Mouse (Mus musculus): ENCODE results near the gene Capn6. TPM values are rescaled to one million over a fixed set of nuclear protein-coding genes. Genes with fewer than 3 reads are reported as not detected.

The Capn6 gene
- total RNA-seq, 1 experiment = 0.89 TPM

DNA sequence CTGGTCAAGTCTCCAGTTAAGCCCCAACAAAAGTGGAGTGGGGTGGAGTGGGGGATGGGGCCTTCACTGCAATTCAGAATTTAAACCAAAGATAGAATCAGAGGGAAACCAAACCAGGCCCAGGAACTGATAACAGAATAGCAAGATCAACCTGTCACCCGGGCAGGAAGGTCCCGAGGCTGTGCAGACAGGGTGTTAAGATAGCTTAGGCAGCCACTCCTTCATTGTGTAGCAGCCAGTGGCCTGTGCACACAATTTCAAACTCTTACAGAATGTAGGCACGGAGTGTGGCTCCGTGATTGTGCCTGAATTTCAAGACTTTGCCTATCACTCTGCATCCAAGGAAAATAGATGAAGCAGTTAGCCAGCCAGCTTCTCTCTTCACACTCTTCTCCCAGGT, 693 bp downstream of the Capn6 start:
- Histone ChIP-seq H3K4me3 (ENCODE audit: insufficient read depth in 1 of 2, low read depth in 1 of 2, low read length in 2 of 2, poor library complexity in 1 of 2, severe bottlenecking in 1 of 2) (no peak overlapping the region), H3K9ac (ENCODE audit: insufficient read depth, low read depth, low read length, poor library complexity, severe bottlenecking) (no peak overlapping the region)

DNA sequence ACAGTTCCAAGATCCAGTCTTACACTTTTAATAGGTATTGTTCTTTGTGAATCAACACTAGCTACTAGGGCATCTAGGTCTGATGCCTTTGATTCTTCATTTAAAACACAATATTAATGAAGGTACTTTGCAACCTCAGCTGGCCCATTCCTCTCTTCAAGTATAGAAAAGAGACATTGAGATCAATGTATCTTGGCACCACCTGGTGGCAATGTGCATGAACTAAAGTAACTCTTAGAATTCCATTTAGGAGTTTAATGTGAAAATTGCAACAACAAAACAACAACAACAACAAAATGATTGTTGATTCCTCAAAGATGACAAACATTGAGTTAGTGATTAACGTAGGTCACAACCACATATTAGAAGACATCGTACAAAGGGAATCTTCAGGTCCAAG, 8.3 kb downstream of the Capn6 start:
- H3K9ac ChIP-seq (ENCODE audit: insufficient read depth, low read depth, low read length, poor library complexity, severe bottlenecking) = no peak overlapping the region
- TF ChIP-seq CHD2 (IDR thresholded peaks at IDR 0.05; ENCODE audit: low read depth, low read length) (no peak), HCFC1 (IDR thresholded peaks at IDR 0.05; ENCODE audit: borderline replicate concordance, insufficient read depth, low read length) (no peak), MAFK (IDR thresholded peaks at IDR 0.05; ENCODE audit: insufficient read depth, low read depth, low read length) (no peak), ZC3H11A (IDR thresholded peaks at IDR 0.05; ENCODE audit: borderline replicate concordance, low read depth, low read length) (no peak), ZNF384 (IDR thresholded peaks at IDR 0.05; ENCODE audit: low read depth, low read length) (no peak)
- no peaks in the 10 kb centered on the region for H3K9me3 ChIP-seq (ENCODE audit: control insufficient read depth, insufficient read depth, low read depth, low read length)
- H3K27ac ChIP-seq (ENCODE audit: insufficient read depth, low read depth, low read length, poor library complexity, severe bottlenecking) = no peak overlapping the region
- H3K4me1 ChIP-seq (ENCODE audit: control insufficient read depth in 2 of 2, insufficient read depth in 2 of 2, low read length in 2 of 2, poor library complexity in 1 of 2) = no peaks in the 10 kb centered on the region
- H3K4me3 ChIP-seq (ENCODE audit: insufficient read depth in 1 of 2, low read depth in 1 of 2, low read length in 2 of 2, poor library complexity in 1 of 2, severe bottlenecking in 1 of 2) = no peak overlapping the region
- DNase-seq (ENCODE audit: low read depth, low spot score) = no peak
- no peaks in the 10 kb centered on the region for H3K36me3 ChIP-seq (ENCODE audit: control insufficient read depth, insufficient read depth, low read length, poor library complexity, severe bottlenecking)
- in situ Hi-C loops (cut with MboI; ENCODE audit: low sequenced_read_pairs in 2 of 2, unreplicated experiment in 2 of 2) = no loop called here

More for the DNA sequence above, 693 bp downstream of the Capn6 start:
- Histone ChIP-seq H3K9me3 (ENCODE audit: control insufficient read depth, insufficient read depth, low read depth, low read length) (no peaks in the 10 kb centered on the region), H3K4me1 (ENCODE audit: control insufficient read depth in 2 of 2, insufficient read depth in 2 of 2, low read length in 2 of 2, poor library complexity in 1 of 2) (no peaks in the 10 kb centered on the region), H3K36me3 (ENCODE audit: control insufficient read depth, insufficient read depth, low read length, poor library complexity, severe bottlenecking) (no peaks in the 10 kb centered on the region), H3K27ac (ENCODE audit: insufficient read depth, low read depth, low read length, poor library complexity, severe bottlenecking) (no peak overlapping the region)
- no peak for DNase-seq (ENCODE audit: low read depth, low spot score)
- TF ChIP-seq CHD2 (IDR thresholded peaks at IDR 0.05; ENCODE audit: low read depth, low read length) (no peak), ZNF384 (IDR thresholded peaks at IDR 0.05; ENCODE audit: low read depth, low read length) (no peak), ZC3H11A (IDR thresholded peaks at IDR 0.05; ENCODE audit: borderline replicate concordance, low read depth, low read length) (no peak), MAFK (IDR thresholded peaks at IDR 0.05; ENCODE audit: insufficient read depth, low read depth, low read length) (no peak), HCFC1 (IDR thresholded peaks at IDR 0.05; ENCODE audit: borderline replicate concordance, insufficient read depth, low read length) (no peak)
- in situ Hi-C loops (cut with MboI; ENCODE audit: low sequenced_read_pairs in 2 of 2, unreplicated experiment in 2 of 2) = no loop called here

DNA sequence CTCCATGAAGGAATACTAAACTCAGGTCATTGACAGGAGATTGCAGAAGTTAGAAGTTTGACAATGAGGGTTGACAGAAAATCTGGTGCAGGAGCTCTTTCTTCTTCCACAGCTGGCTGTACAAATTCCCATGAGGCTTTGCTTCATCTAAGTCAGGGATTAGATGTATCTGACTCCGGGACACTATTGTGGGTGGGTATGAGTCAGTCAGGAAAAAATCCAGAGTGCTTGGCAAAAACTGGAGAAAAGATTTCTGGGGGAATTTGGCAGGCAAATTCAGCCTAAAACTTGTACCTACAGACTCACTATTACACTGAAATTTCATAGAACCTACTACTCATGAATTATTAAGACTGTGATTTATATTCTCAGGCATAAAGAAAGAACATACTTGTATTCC, 11.3 kb downstream of the Capn6 start:
- H3K4me3 ChIP-seq (ENCODE audit: insufficient read depth in 1 of 2, low read depth in 1 of 2, low read length in 2 of 2, poor library complexity in 1 of 2, severe bottlenecking in 1 of 2) = no peak overlapping the region
- no peak overlapping the region for H3K9ac ChIP-seq (ENCODE audit: insufficient read depth, low read depth, low read length, poor library complexity, severe bottlenecking)
- in situ Hi-C loops (cut with MboI; ENCODE audit: low sequenced_read_pairs in 2 of 2, unreplicated experiment in 2 of 2) = no loop called here
- H3K9me3 ChIP-seq (ENCODE audit: control insufficient read depth, insufficient read depth, low read depth, low read length) = no peaks in the 10 kb centered on the region
- H3K36me3 ChIP-seq (ENCODE audit: control insufficient read depth, insufficient read depth, low read length, poor library complexity, severe bottlenecking) = no peaks in the 10 kb centered on the region
- no peaks in the 10 kb centered on the region for H3K4me1 ChIP-seq (ENCODE audit: control insufficient read depth in 2 of 2, insufficient read depth in 2 of 2, low read length in 2 of 2, poor library complexity in 1 of 2)
- H3K27ac ChIP-seq (ENCODE audit: insufficient read depth, low read depth, low read length, poor library complexity, severe bottlenecking) = no peak overlapping the region
- DNase-seq (ENCODE audit: low read depth, low spot score) = no peak
- TF ChIP-seq HCFC1 (IDR thresholded peaks at IDR 0.05; ENCODE audit: borderline replicate concordance, insufficient read depth, low read length) = no peak
- no peak for TF ChIP-seq CHD2 (IDR thresholded peaks at IDR 0.05; ENCODE audit: low read depth, low read length)
- no peak for TF ChIP-seq ZNF384 (IDR thresholded peaks at IDR 0.05; ENCODE audit: low read depth, low read length)
- no peak for TF ChIP-seq MAFK (IDR thresholded peaks at IDR 0.05; ENCODE audit: insufficient read depth, low read depth, low read length)
- no peak for TF ChIP-seq ZC3H11A (IDR thresholded peaks at IDR 0.05; ENCODE audit: borderline replicate concordance, low read depth, low read length)

DNA sequence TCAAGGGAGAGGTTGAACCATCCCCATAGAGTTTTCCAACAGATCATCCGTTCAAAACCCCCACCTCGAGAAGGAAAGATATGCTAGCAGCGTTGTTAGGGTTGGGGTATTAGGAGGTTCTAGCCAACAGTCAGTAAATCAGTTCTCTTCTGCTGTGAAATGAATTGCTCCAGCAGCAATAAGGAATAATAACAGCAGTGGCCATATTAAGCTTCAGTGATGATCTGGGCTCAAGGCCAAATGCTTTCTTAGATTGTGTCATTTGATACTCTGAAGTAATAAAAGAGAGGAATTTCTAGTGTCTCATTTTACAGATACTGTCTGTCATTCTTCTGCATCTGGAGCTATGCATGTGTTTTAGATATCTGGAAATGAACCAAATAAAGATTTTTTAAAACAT, 64.7 kb downstream of the Capn6 start:
- H3K9ac ChIP-seq (ENCODE audit: insufficient read depth, low read depth, low read length, poor library complexity, severe bottlenecking) = no peak overlapping the region
- no peaks in the 10 kb centered on the region for H3K9me3 ChIP-seq (ENCODE audit: control insufficient read depth, insufficient read depth, low read depth, low read length)
- no peak overlapping the region for H3K27ac ChIP-seq (ENCODE audit: insufficient read depth, low read depth, low read length, poor library complexity, severe bottlenecking)
- TF ChIP-seq HCFC1 (IDR thresholded peaks at IDR 0.05; ENCODE audit: borderline replicate concordance, insufficient read depth, low read length) (no peak), ZC3H11A (IDR thresholded peaks at IDR 0.05; ENCODE audit: borderline replicate concordance, low read depth, low read length) (no peak), MAFK (IDR thresholded peaks at IDR 0.05; ENCODE audit: insufficient read depth, low read depth, low read length) (no peak)
- in situ Hi-C loops (cut with MboI; ENCODE audit: low sequenced_read_pairs in 2 of 2, unreplicated experiment in 2 of 2) = no loop called here
- H3K4me3 ChIP-seq (ENCODE audit: insufficient read depth in 1 of 2, low read depth in 1 of 2, low read length in 2 of 2, poor library complexity in 1 of 2, severe bottlenecking in 1 of 2) = no peak overlapping the region
- H3K36me3 ChIP-seq (ENCODE audit: control insufficient read depth, insufficient read depth, low read length, poor library complexity, severe bottlenecking) = no peaks in the 10 kb centered on the region
- no peaks in the 10 kb centered on the region for H3K4me1 ChIP-seq (ENCODE audit: control insufficient read depth in 2 of 2, insufficient read depth in 2 of 2, low read length in 2 of 2, poor library complexity in 1 of 2)
- DNase-seq (ENCODE audit: low read depth, low spot score) = no peak

Other genes with a start within 250 kb of the Capn6 start
- not detected in 2 replicates for gene Dcx, start 105.9 kb upstream of the Capn6 start, total RNA-seq (2012; rRNA removed)